Mouse (Mus musculus) skeletal muscle tissue, postnatal 0 days (tissue): Measurements from ENCODE around the gene Rmnd1. TPM values are rescaled to one million over a fixed set of nuclear protein-coding genes. Genes with fewer than 3 reads are reported as not detected.

Experiments used
- polyA plus RNA-seq: library from polyadenylated mRNA; unstranded; fragments of >200 nt; fragmentation: Nextera tagmentation; extraction: Ambion mirVana; gene quantifications from 2 replicates; pipeline ENCODE4 v1.2.1, GENCODE M21; 2015

The Rmnd1 gene
- 45.3 and 46.2 TPM in 2 replicates for polyA plus RNA-seq

DNA sequence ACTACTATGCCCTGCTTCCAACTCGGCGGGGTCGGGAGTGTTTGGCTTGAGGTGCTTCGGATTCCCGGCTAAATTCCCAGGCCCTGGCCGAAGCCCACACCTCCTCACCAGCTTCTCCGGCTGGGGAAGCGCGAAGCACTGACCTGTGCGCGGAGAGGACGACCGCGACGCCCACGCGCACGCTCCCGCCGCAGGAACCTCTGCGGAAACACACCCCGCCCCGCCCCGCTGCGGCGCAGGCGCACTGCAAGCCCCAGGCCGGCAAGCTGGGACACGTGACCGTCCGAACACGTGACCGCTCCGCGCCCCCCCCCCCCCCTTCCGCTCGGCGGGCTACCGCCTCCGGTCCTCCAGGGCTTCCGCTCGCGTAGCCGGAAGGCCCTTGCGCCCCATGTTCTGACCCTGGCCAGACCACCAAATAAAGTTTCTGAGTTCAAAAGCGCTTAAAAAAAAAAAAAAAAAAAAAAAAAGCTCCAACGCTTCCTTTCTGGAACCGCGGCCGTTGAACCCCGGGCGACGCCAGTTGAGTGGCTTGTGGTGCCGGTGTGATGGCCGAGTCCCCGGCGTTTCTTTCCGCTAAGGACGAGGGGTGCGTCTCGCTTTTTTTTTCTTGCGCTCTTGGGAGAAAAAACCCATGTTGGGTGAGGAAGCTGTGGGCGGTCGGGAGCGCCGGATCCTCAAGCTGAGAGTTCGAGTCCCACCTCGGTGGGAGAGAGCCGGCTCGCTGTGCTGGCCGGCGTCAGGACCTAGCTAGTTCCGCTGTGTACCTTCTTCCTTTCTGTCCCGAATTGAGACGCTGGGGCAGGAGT lies at the start of gene Rmnd1, which contains the start of gene Armt1:
TSS of gene Rmnd1 (minus strand) at position 266 of the 809 bp plus-strand sequence.
TSS of gene Armt1 (plus strand) at position 345 of the 809 bp plus-strand sequence.

DNA sequence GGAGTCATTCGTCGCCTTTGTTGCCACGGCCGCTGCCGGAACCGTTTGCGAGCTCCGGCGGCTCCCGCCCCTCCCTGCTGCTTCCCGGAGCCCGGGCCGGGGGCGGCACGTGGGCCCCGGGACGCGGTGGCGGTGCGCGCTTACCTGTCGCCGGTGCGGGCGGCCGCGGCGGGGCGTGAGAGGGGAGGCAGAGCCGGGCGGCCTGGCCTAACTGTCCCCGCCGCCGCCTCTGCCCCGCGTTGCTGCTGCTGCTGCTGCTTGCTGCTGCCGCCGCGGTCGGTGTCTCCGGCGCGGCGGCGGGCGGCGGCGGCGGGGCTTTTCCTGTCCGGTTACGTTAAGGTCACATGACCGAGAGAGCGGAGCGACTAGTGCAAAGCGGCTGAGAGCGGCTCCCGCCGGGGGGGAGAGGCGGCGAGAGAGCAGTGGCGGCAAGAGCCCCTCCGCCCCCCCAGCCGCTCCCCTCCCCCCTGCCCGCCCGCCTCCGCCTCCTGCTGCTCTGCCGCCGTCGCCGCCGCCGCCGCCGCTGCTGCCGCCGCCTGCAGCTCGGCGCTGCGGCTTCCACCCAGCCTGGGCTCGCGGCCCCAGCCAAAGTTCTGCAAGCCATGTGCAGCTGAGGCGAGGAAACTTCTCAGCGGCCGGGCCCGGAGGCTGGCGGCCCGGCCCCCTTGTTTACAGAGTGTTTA lies 44.3 kb downstream of the Rmnd1 start, which contains the start of gene Zbtb2:
TSS of gene Zbtb2 (minus strand) at position 408 of the 683 bp plus-strand sequence.

Other genes with a start within 250 kb of the Rmnd1 start
- gene Akap12, start 166.0 kb downstream of the Rmnd1 start, polyA plus RNA-seq = 29.1 and 34.0 TPM in 2 replicates
- 4.8 and 5.8 TPM in 2 replicates for gene Zbtb2, start 44.3 kb downstream of the Rmnd1 start, polyA plus RNA-seq
- gene Armt1, start 79 bp upstream of the Rmnd1 start, polyA plus RNA-seq = 7.5 and 9.1 TPM in 2 replicates
- not detected in 2 replicates for gene Ccdc170, start 50.1 kb upstream of the Rmnd1 start, polyA plus RNA-seq
- gene Esr1, start 179.2 kb upstream of the Rmnd1 start, polyA plus RNA-seq = 1.4 and 2.6 TPM in 2 replicates